Mouse (Mus musculus): ENCODE measurements at regions not wholly inside any gene's neighbourhood (a gene's known extent, or its start where the extent isn't known, plus 50 kb on each side); places are given as distances from the start of the nearest gene placed in this dataset.

DNA sequence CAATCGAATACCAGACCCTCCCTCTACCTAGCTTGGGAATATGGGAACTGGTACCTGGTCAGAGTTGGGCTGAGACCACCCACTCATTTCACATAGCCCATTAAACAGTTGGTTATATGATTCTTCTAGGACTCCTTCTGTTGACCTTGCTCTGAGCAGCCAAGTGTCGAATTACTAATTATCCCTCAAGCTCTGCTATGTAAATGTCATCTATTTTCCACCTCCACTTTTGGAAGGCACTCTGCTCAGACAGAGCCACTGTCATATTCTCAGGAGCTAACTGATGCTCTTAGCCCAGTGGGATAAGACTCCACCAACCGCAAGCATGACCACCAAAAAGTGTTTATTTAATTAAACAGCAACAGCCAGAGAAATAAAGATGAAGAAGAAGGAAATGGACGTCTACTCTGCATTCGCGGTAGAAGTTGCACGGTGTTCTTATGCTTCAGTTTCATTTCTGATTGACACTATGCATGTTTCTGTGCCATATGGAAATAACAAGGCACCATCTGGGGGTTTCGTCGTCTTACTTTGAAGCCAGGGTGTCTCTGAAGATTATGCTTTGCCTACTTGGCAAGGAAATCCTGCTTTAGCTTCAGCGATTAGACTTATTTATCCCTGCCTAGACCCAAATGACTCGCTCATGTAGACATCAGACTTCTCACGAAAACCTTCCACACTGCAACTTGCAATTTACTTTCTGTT is 206.5 kb downstream of the Csl start:
- no peak for DNase-seq (ENCODE audit: low spot score)
- Histone ChIP-seq H3K4me3 (ENCODE audit: low read depth, low read length) (no peak overlapping the region), H3K9me3 (ENCODE audit: control insufficient read depth, low read length) (no peaks in the 10 kb centered on the region), H3K9ac (ENCODE audit: low read depth, low read length) (no peak overlapping the region), H3K36me3 (ENCODE audit: control insufficient read depth, insufficient read depth, low read length) (no peaks in the 10 kb centered on the region), H3K4me1 (replicated peaks; ENCODE audit: control insufficient read depth, insufficient read depth, low read length) (no peaks in the 10 kb centered on the region; the same call in 1 of the 2 replicates), H3K27me3 (replicated peaks; ENCODE audit: control insufficient read depth, insufficient read depth, low read length) (no peaks in the 10 kb centered on the region), H3K4me2 (no peak overlapping the region), H3K27ac (ENCODE audit: low read depth, low read length) (no peak overlapping the region)
- WGBS: 87% methylated on average over 12 of the region's 12 CpGs
- no peak for ATAC-seq (replicated peaks; ENCODE audit: low FRiP score)

DNA sequence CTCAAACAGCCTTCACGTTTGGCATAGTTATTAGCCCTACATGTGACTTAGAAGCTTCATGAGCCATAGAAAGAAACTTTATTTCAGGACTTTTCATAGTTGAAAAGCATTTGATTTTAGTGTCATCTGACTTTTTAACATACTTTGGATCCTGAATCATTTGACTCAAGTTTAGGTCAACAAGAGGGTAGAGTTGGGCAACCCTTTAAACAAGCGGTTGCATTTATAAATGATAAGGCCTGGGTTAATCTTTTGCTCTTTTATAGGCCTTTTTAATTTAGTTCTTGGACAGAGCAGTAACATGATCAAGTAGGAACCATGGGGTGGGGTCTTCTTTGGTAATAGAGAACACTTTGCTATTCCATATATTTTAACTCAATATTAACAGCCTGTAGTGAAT is 204.4 kb downstream of the Csl start:
- H3K4me2 ChIP-seq: no peak overlapping the region
- no peaks in the 10 kb centered on the region for H3K9me3 ChIP-seq (ENCODE audit: control insufficient read depth, low read length)
- no peaks in the 10 kb centered on the region for H3K27me3 ChIP-seq (replicated peaks; ENCODE audit: control insufficient read depth, insufficient read depth, low read length)
- H3K36me3 ChIP-seq (ENCODE audit: control insufficient read depth, insufficient read depth, low read length): no peaks in the 10 kb centered on the region
- no peak overlapping the region for H3K4me3 ChIP-seq (ENCODE audit: low read depth, low read length)
- no peaks in the 10 kb centered on the region; the same call in 1 of the 2 replicates for H3K4me1 ChIP-seq (replicated peaks; ENCODE audit: control insufficient read depth, insufficient read depth, low read length)
- DNase-seq (ENCODE audit: low spot score) (no peak), ATAC-seq (replicated peaks; ENCODE audit: low FRiP score) (no peak)
- H3K27ac ChIP-seq (ENCODE audit: low read depth, low read length): no peak overlapping the region
- 82% methylated on average over 2 of the region's 2 CpGs for WGBS
- H3K9ac ChIP-seq (ENCODE audit: low read depth, low read length): no peak overlapping the region

DNA sequence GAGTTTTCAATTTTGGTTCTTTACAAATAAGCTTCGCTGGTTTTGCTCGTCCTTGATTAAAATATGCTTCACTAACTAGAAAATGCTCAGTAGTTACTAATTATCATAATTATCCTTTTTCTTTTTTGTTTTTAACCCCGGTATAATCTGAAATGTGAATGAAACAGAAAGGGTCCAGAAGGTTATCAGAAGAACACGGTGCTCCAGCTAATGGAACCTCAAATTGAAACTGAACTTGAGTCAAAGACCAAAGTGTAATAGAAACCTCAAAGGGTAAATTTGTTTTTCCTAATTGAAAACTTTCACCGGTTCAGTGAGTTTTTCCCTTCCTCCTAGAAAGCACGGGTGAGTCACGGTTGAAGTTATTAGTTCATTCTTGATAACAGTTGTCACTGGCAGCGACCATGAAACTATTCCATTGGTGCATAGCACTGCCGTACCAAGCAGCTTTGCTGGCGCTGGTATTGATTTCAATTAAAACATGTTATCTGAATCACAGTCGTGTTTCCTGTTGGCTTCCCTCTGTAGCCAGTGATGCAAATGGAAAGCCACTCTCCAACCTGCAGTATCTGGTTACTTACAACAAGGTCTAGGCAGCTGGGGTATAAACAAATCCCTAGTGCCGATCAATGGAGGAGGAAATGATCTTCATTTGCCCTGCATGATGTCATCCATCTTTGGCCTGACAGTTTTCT is 203.7 kb downstream of the Csl start:
- Histone ChIP-seq H3K36me3 (ENCODE audit: control insufficient read depth, insufficient read depth, low read length) (no peaks in the 10 kb centered on the region), H3K9me3 (ENCODE audit: control insufficient read depth, low read length) (no peaks in the 10 kb centered on the region), H3K27me3 (replicated peaks; ENCODE audit: control insufficient read depth, insufficient read depth, low read length) (no peaks in the 10 kb centered on the region), H3K4me1 (replicated peaks; ENCODE audit: control insufficient read depth, insufficient read depth, low read length) (no peaks in the 10 kb centered on the region; the same call in 1 of the 2 replicates), H3K4me3 (ENCODE audit: low read depth, low read length) (no peak overlapping the region), H3K4me2 (no peak overlapping the region), H3K27ac (ENCODE audit: low read depth, low read length) (no peak overlapping the region), H3K9ac (ENCODE audit: low read depth, low read length) (no peak overlapping the region)
- DNase-seq (ENCODE audit: low spot score) (no peak), ATAC-seq (replicated peaks; ENCODE audit: low FRiP score) (no peak)
- WGBS: 72% methylated on average over 12 of the region's 12 CpGs

DNA sequence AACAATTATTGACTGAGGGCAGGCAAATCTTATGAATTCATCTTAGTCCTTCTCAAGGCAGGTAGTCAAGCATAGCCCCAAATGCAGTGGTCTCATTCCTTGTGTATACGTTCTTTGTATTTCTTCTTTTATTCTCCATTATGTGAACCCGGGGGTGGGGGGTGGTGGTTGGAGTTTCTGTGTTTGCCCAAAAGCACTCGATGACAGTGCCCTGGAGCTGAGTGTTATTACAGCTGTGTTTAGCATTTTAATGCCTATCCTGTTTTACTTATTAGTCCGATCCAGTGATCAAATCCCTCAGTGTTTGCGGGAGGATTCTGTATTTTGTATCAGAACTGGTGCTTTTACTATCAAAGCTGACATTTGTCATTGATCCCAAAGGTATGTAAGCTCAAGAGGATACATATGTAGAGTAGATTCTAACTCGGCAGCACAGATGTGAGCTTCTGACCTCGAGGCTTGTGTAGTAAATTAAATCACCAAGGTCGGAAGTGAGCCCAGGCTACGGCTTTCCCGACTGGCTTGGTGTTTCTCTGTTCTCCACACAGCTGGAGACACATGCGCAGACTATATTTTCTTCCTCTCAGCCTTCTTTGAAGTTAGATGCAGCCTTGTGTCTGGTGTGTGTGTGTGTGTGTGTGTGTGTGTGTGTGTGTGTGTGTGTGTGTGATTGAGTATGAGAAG is 203.0 kb downstream of the Csl start:
- Histone ChIP-seq H3K4me1 (replicated peaks; ENCODE audit: control insufficient read depth, insufficient read depth, low read length) (no peaks in the 10 kb centered on the region; the same call in 1 of the 2 replicates), H3K9me3 (ENCODE audit: control insufficient read depth, low read length) (no peaks in the 10 kb centered on the region), H3K4me2 (no peak overlapping the region), H3K27ac (ENCODE audit: low read depth, low read length) (no peak overlapping the region), H3K9ac (ENCODE audit: low read depth, low read length) (no peak overlapping the region), H3K27me3 (replicated peaks; ENCODE audit: control insufficient read depth, insufficient read depth, low read length) (no peaks in the 10 kb centered on the region), H3K36me3 (ENCODE audit: control insufficient read depth, insufficient read depth, low read length) (no peaks in the 10 kb centered on the region), H3K4me3 (ENCODE audit: low read depth, low read length) (no peak overlapping the region)
- 75% methylated on average over 11 of the region's 11 CpGs for WGBS
- DNase-seq (ENCODE audit: low spot score) (no peak), ATAC-seq (replicated peaks; ENCODE audit: low FRiP score) (no peak)

DNA sequence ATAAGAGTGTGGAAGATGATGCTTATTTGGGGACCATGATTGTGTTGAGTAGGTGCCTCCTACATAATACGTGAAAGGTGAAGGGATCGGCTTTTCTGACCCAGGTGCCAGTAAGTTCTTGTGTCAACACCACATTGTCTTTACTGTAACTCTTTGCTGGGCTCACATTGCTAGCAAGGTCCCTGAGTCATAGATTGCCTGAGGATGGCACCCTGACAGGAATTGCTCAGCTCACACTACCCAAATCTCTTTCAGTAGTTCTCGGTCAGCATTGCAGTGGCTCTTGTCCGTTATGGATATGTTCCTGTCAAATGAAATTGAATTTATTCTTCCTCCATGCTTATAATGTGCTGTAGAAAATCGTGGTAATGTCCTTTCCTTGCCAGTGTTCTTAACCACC is 200.8 kb downstream of the Csl start:
- Histone ChIP-seq H3K9ac (ENCODE audit: low read depth, low read length) (no peak overlapping the region), H3K4me1 (replicated peaks; ENCODE audit: control insufficient read depth, insufficient read depth, low read length) (no peaks in the 10 kb centered on the region; the same call in 1 of the 2 replicates), H3K4me3 (ENCODE audit: low read depth, low read length) (no peak overlapping the region), H3K9me3 (ENCODE audit: control insufficient read depth, low read length) (no peaks in the 10 kb centered on the region), H3K27ac (ENCODE audit: low read depth, low read length) (no peak overlapping the region), H3K4me2 (no peak overlapping the region), H3K27me3 (replicated peaks; ENCODE audit: control insufficient read depth, insufficient read depth, low read length) (no peaks in the 10 kb centered on the region), H3K36me3 (ENCODE audit: control insufficient read depth, insufficient read depth, low read length) (no peaks in the 10 kb centered on the region)
- DNase-seq (ENCODE audit: low spot score): no peak
- no peak for ATAC-seq (replicated peaks; ENCODE audit: low FRiP score)
- WGBS: 78% methylated on average over 5 of the region's 5 CpGs

DNA sequence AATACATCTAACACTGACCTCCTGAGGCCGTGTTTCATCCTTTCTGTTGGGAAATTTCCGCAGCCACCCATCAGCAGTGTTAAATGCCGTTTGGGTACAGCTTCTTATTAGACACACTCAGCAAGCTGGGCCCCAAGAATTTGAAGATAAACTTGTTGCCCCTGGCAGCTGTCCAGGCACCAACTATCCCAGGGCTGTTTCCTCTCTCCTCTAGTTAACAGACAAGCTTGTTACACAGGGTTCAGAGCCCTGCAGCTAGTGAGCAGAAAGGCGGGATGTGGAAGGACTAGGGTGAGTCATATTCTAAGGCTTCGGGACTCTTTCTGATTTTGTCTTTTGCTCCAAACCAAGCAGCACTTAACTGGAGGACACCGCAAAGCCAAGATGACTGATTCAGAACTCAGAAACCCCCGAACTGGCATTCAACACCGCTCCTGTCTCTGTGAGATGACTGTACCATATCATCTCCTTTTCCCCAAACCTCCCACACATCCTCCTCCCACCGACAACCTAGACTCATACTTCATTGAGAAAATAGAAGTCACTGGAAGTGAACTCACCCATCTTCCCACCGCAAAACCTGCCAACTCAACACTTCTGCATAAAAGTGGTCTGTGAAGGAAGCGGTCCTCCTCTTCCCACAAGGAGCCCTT is 198.2 kb downstream of the Csl start:
- ATAC-seq (replicated peaks; ENCODE audit: low FRiP score) (no peak), DNase-seq (ENCODE audit: low spot score) (no peak)
- H3K9ac ChIP-seq (ENCODE audit: low read depth, low read length): no peak overlapping the region
- no peaks in the 10 kb centered on the region for H3K9me3 ChIP-seq (ENCODE audit: control insufficient read depth, low read length)
- H3K27me3 ChIP-seq (replicated peaks; ENCODE audit: control insufficient read depth, insufficient read depth, low read length): no peaks in the 10 kb centered on the region
- no peak overlapping the region for H3K4me3 ChIP-seq (ENCODE audit: low read depth, low read length)
- no peak overlapping the region for H3K27ac ChIP-seq (ENCODE audit: low read depth, low read length)
- no peaks in the 10 kb centered on the region for H3K4me1 ChIP-seq (replicated peaks; ENCODE audit: control insufficient read depth, insufficient read depth, low read length)
- no peak overlapping the region for H3K4me2 ChIP-seq
- WGBS: 67% methylated on average over 11 of the region's 11 CpGs
- no peaks in the 10 kb centered on the region for H3K36me3 ChIP-seq (ENCODE audit: control insufficient read depth, insufficient read depth, low read length)

DNA sequence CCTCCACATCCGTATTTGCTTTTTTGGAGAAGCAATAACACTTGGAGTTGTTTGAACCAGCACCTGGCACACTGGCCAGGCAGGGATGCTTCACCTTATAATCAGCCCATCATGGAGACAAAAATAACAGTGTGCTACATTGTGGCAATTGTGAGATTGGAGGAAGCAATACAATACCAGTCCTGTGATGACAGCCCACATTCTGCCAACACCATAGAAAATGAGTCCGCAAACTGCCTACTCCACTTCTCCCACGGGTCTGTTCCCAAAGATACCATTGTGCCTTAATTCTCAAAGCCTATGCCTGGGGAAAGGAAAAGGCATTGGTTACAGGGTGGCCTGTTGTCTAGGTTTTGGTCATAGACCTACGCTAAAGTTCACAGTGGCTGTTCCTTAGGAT is 194.9 kb downstream of the Csl start:
- DNase-seq (ENCODE audit: low spot score) (no peak), ATAC-seq (replicated peaks; ENCODE audit: low FRiP score) (no peak)
- Histone ChIP-seq H3K9ac (ENCODE audit: low read depth, low read length) (no peak overlapping the region), H3K36me3 (ENCODE audit: control insufficient read depth, insufficient read depth, low read length) (no peaks in the 10 kb centered on the region), H3K4me3 (ENCODE audit: low read depth, low read length) (no peak overlapping the region), H3K27me3 (replicated peaks; ENCODE audit: control insufficient read depth, insufficient read depth, low read length) (no peaks in the 10 kb centered on the region), H3K27ac (ENCODE audit: low read depth, low read length) (no peak overlapping the region), H3K9me3 (ENCODE audit: control insufficient read depth, low read length) (no peaks in the 10 kb centered on the region), H3K4me1 (replicated peaks; ENCODE audit: control insufficient read depth, insufficient read depth, low read length) (no peaks in the 10 kb centered on the region), H3K4me2 (no peak overlapping the region)
- 85% methylated on average over 4 of the region's 4 CpGs for WGBS

DNA sequence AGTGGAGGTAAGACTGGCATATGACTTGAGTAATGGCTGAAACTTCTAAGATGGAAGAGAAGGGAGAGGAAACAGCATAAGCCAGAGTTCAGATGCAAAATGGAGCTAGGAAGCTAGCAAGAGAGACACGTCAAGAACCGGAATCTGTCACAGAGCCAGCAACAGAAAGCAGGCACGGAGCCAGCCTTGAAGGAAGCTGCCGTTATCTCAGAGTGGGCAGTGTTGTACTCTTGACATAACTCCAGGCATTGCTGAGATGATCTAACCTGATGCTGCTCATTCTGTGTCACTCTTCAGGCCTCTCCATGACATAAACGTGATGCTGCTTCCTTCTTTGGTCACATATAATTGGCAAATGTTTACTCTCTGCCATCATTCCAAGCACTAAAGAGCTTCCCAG is 191.0 kb downstream of the Csl start:
- H3K27me3 ChIP-seq (replicated peaks; ENCODE audit: control insufficient read depth, insufficient read depth, low read length): no peaks in the 10 kb centered on the region
- WGBS: 70% methylated on average over 5 of the region's 5 CpGs
- no peaks in the 10 kb centered on the region for H3K36me3 ChIP-seq (ENCODE audit: control insufficient read depth, insufficient read depth, low read length)
- H3K27ac ChIP-seq (ENCODE audit: low read depth, low read length): no peak overlapping the region
- no peak for ATAC-seq (replicated peaks; ENCODE audit: low FRiP score)
- H3K4me1 ChIP-seq (replicated peaks; ENCODE audit: control insufficient read depth, insufficient read depth, low read length): no peaks in the 10 kb centered on the region
- H3K9ac ChIP-seq (ENCODE audit: low read depth, low read length): no peak overlapping the region
- DNase-seq (ENCODE audit: low spot score): no peak
- H3K4me2 ChIP-seq: no peak overlapping the region
- H3K9me3 ChIP-seq (ENCODE audit: control insufficient read depth, low read length): no peaks in the 10 kb centered on the region
- H3K4me3 ChIP-seq (ENCODE audit: low read depth, low read length): no peak overlapping the region

All from liver, embryonic 11.5 days (tissue).